Mouse (Mus musculus): ENCODE data around the gene Insrr.
A peak's percentile ranks its signal among the peaks of the same experiment; 100 is the strongest.
"Not testable (repeated sequence)": the region's sequence is repeated elsewhere in the genome, so short reads cannot be mapped to it uniquely, and the experiment has no call there.

The Insrr gene

DNA sequence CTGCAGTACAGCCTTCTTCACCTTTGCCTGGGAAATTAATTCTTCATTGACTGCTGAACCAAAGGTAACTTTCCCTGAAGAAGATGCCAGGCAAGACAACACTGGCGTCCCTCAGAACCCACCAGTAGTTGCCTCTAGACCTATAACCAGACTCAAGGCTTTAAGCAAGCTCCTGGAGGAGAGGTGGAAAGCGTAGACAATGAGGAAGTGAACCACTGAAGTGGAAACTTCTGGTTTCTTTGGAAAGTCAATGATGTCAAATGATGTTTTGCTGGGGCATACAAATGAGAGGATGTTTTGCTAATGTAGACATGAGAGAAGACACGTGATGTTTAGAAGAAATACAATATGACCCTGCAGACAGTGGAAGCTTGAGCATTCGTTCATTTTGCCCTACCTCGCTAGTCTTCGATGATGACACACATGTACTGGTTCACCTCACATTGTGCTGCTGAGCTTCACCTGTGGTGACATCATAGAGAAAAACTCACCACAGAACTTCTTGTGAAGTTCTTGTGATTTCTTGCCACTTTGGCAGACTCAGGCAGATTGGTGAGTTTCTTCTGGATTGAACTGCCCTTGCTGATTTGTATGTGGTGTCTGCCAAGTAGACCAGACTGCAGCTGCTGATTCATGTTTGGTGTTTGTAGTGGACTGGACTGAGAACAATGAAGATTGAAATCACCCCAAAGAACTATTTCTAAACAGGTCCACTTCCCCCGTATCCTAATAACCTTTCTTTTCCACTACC lies 35.5 kb downstream of the Insrr start:
- peak; percentile 50 for DNase-seq (ENCODE audit: low spot score)

DNA sequence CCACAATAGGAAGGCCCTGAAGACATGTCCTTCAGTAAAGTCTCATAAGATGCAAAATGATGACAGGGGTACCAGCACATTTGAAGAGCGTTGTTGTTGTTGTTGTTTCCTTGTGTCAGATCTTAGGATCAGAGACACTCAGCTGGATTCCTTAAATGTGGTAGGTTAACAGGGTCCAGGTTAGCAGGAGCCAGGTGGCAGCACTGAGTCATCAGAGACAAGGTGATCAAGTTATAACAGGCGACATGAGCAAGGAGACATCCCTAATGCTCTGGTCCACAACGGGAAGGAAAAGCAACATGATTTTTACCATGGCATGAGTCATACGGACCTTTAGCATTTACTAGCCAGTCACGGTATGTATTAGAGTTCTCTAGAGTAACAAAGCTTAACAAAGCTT lies 36.7 kb downstream of the Insrr start:
- no peak for DNase-seq (ENCODE audit: low spot score)

DNA sequence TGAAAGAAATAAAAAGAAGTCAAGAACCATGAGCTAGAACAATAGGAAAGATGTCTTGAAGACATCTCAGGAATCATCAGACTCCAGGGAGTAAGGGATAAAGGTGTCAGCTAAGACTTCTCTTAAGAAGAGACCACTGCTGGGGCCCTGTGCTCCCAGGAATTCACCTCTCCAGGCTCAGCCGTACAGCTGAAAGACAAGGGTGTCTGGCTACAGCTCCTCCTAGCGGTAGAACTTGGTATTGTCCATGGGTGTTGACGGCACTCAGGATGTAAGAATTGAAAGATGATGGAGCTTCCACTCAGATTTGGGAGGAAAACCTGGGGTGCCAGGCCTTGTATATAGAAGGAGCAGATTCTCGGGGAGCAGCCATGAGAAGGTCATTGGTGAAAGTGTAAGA lies 41.9 kb downstream of the Insrr start:
- peak; percentile 75 for DNase-seq (ENCODE audit: low spot score)

DNA sequence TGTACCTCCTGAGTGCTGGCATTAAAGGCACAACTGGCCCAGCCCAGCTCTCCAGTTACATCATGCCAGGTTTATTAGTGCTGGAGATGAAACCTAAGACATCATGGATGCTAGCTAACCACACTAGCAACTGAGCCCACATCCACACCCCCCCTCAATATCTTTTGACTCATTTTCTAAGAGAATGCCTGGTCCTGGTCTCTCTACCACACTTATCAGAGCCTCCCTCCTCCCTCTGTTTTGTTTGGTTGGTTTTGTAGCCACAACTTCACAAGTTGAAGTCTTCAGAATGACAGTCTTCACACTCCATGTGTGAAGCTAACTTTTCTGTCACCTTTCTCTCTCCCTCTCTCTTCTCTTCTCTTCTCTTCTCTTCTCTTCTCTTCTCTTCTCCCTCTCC lies 44.1 kb downstream of the Insrr start:
- DNase-seq (ENCODE audit: low spot score): no peak

DNA sequence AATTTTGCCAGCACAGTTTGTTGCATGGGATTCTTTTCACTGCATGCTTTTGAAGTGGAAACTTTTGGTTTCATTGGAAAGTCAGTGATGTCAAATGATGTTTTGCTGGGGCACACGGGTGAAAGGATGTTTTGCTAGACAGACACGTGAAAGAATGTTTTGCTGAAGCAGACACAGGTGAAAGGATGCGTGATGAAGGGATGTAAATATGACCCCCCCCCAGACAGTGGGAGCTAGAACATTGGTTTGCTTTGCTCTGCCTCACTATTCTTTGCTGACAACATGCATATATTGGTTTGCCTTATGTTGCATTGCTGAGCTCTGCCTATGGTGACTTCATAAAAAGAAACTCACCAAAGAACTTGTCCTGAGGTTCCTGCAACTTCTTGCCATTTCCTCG lies 48.2 kb downstream of the Insrr start:
- DNase-seq (ENCODE audit: low spot score): no peak

DNA sequence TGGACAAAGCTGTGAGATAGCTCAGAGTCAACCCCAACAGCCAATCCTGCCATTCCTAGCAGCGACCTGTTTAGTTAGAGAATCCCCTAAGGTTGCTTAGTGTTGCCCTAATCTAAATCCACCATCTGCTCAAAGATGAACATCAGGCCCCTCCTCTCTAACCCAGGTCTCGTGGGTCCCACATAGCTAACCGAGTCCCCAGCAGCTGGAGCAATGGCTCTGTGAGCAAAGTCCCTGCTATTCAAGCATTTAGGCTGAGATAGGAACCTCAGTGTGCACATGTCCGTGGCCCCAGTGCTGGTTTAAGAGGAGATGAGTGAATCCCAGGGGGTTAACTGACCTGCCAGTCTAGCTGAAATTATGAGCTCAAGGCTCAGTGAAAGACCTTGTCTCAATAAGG lies 49.4 kb downstream of the Insrr start:
- DNase-seq (ENCODE audit: low spot score): no peak

DNA sequence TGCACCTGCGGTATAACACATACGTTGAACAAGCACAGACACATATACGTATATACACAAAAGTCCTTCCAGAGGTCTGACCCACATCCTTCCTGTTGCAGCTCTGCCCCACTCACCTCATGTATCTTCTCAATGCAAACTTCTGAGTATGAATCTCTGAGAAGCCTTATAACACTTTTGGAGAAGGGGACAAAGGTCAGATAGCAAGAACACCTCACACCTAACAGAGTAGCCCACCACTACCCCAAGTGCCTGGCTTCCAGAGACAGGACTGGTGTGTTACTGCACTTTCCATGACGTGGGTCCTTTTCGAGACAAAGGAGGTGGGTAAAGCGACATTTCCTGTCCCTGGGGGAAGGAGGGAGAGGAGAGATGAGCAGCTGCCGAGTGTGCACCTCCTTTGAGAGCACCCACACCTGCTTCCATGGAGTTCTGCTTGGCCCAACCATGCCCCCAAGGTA lies 49.9 kb downstream of the Insrr start, which contains the start of gene Sh2d2a:
TSS of gene Sh2d2a (plus strand) at position 106 of the 461 bp plus-strand sequence.
- DNase-seq (ENCODE audit: low spot score): no peak

DNA sequence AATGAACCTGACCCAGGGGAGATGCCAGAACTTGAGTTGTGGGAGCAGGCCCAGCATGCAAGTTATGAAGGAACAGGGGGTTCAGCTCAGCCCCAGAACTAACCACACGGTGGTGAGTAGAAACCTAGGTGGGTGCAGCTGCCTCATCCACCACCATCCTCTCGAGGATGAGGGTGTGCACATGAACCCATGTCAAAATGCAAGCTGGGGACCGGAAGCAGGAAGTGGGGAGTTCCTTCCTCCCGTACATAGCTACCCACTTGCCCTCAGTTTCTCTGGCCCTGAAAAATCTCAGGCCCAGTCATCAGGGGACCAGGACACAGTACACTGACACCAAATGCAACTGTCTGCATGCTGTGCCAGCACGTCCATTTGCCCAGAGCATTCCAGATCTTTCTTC lies 50.9 kb downstream of the Insrr start:
- DNase-seq (ENCODE audit: low spot score): no peak

DNA sequence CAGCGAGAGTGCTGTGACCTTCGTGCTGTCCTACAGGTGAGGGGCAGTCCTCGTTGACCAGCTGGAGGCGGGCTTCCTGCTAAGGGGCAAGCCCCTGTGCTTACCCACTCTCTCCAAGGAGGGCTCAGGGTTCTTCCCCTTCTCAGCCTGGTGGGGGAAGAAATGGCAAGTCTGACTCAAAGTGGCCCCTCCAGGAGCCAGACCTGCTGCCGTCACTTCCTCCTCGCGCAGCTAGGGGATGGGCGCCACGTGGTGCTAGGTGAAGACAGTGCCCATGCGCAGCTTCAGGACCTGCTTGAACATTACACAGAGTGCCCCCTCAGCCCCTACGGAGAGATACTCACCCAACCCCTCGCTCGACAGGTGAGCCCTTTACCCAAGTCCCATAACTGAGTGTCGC lies 52.4 kb downstream of the Insrr start:
- no peak for DNase-seq (ENCODE audit: low spot score)

DNA sequence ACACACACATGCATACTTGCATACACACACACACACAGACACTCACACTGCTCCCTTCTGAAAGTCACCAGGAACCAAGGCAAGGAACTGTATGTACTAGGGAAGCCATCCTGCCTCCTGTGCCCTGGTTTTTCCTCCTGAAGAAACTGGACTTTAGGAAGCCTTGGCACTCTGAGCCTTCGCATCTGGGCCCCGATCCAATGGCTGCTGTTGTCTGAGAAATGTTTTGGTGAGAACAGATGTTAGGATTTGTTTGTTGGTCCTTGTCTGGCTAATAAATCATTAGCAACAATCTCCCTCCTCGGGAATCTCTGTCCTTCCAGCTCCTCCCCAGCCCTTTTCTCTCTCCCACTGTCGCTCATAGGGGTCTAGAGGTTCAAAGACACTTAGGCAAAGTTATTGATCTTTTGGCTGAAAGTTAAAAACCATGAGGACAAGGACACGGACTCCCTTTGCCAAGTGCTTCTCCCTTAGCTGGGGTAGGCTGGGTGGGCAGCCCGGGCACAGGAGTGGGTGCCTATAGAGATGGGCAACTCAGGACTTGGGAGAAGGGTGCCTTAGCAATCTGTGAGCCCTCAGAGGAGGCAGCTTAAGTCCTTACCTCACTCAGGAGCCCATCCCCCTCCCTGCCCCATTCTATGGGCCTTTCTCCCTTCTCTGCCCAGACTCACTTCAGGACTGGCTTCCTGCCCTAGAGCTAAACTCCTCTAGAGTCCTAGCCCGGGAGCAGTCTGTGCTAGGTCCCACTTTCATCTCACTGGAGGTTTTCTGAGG lies 58.2 kb downstream of the Insrr start:
- peak; percentile 88 for DNase-seq (ENCODE audit: low spot score)

DNA sequence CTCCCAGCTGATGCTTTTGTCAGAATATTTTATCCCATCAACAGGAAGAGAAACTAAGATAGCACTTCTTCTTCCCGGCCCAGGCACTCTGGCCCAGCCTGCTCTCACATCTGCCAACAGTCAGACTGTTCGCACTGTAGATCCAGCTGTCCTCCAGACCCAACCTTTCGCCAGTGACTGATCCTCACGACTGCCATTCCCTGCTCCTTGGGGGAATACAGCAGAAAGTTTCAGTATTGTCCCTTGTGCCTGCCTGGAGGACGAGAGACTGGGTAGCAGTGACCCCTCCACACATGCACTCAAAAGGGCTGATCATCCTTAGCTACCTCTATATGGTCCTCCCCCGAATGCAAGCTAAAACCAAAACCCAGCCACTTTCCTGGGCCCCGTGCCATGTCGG lies 59.2 kb downstream of the Insrr start:
- peak; percentile 33 for DNase-seq (ENCODE audit: low spot score)

DNA sequence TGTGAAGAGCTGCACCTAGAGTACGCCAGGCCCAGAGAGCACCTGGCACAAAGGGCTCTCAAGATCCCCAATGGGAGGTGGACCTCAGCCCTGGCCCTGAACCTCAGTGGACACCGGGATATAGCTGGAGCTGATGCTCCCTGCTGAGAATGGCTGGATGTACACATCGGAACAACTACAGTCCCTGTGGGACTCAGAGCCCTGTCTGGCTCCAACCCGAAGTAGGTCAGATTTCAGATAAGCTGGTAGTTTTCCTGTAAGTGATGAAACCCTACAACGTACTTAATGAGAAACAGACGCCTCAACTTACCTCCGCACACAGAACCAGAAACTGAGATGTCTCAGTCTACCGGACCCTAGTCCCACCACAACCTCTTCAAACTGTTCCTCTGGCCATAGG lies 60.9 kb downstream of the Insrr start:
- DNase-seq (ENCODE audit: low spot score): peak; percentile 64

DNA sequence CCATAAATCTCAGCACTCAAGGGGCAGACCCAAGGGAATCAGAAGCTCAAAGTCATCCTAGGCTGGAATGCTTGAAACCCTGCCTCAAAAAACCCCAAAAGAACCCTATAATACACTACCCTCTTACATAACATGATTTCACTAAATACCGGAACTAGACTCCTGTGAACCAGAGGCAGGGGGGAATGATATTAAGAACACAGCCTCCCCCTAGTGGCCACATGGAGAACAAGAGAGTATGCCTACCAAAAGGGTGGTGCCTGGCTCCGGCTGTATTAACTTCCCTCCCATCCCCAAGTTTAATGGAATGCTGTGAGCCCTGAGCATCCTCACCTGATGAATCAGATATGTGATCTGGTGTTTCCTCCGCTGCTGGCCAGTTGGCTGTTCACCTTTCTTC lies 63.1 kb downstream of the Insrr start:
- peak; percentile 91 for DNase-seq (ENCODE audit: low spot score)

DNA sequence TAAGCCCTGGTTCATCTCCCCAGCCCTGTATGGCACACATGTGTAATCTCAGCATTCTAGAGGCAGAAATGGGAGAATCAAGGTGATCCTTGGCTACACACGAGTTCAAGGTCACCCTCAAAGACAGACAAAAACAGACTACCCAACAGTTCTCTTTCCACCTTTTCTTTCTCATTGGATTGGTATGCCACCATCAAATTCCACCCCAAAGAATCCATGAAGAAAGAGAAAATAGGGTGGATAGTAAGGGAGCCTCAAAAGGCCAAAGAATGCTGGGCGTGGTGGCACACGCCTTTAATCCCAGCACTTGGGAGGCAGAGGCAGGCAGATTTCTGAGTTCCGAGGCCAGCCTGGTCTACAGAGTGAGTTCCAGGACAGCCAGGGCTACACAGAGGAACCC lies 67.4 kb downstream of the Insrr start:
- not testable (repeated sequence) for DNase-seq (ENCODE audit: low spot score)

Measured in adipocyte (in vitro differentiated cells).